Mouse (Mus musculus) brain, embryonic 14.5 days (tissue): ENCODE data around the gene Capn13. TPM values are rescaled to one million over a fixed set of nuclear protein-coding genes. Genes with fewer than 3 reads are reported as not detected.

ENCODE experiments used
- DNase-seq: peaks from one replicate; pipeline ENCODE4 v3.0.0-alpha.2; 2011; ENCODE audit warnings: low read depth
- CTCF ChIP-seq: fragments of 200-500 bp; IDR thresholded peaks from 2 replicates; pipeline ENCODE4 v1.5.1; 2012; ENCODE audit warnings: inconsistent platforms, mild to moderate bottlenecking, moderate library complexity, borderline replicate concordance; ENCODE audit not compliant: insufficient read depth, insufficient read length; ENCODE audit errors: extremely low read depth
- POLR2A ChIP-seq: fragments of 200-500 bp; IDR thresholded peaks from 2 replicates; pipeline ENCODE4 v1.6.1; 2012; ENCODE audit warnings: mild to moderate bottlenecking, inconsistent platforms, borderline replicate concordance; ENCODE audit not compliant: poor library complexity, insufficient read depth, insufficient read length, severe bottlenecking; ENCODE audit errors: extremely low read depth
- polyA plus RNA-seq: library from polyadenylated mRNA; depleted of rRNA; stranded (reverse); fragments of >200 nt; gene quantifications from 2 replicates; pipeline ENCODE4 v1.2.3, GENCODE M21; 2012

Capn13 gene
- polyA plus RNA-seq, 1 experiment = not detected

DNA sequence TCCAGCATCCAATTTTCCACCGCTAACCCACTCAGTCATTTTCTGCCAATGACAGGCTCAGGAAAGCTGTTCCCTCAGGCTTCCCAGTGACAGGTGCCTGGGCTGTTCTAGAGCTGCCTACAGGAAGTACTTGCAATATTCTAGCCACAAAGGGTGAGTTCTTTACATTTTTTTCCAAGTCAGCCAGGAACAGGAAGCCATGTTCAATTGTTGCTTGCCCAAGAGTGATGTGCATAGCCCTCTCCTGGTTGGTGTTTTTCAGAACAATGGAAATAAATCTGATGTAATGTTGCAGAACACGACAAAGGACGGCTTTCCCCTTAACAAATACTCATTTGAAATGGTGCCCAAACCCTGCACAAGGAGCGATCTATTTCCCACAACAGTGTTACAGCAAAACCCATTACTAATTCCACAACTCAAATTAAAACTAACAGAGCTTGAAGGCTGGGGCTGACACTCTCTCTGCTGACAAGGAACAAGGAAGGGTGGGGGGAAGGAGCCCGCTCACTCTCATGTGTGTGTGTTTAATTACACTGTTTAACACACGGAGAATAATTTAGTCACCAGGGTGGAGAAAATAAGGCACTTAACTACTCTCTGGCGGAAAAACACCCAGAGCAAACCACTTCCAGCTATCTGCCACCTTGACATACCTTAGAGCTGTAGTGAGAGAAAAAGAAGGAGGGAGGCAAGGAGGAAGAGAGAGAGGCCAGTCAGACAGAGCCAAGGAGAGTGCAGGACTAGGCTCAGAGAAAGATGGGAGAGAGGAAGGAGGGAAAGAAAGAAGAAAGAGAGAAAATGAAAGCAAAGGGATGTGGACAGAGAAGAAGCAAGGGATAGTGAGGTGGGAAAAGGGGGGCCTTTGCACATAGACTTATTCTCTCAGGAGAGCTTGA is 10.2 kb downstream of the Capn13 start:
- TF ChIP-seq CTCF (no peak), POLR2A (no peak)
- peak; percentile 82 for DNase-seq

DNA sequence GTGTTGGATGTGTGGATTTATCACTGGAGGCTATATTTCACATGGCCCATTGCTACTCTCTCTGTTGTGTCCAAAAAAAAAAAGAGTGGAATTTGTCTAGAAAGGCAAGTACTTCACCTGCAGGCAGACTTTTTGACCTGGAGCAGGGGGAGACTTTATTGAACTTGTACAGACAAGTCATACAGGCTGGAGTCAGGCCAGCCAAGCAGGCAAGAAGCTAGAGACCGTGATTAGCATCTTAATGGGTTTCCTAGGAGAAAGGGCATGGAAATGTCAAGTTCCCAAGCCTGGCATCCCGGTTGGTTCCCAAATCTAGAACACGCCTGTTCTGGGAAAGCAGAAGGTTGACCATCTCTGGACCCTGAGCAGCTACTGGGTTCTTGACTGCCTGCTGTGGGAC is 11.3 kb downstream of the Capn13 start:
- no peak for DNase-seq
- no peak for TF ChIP-seq POLR2A
- no peak for TF ChIP-seq CTCF

DNA sequence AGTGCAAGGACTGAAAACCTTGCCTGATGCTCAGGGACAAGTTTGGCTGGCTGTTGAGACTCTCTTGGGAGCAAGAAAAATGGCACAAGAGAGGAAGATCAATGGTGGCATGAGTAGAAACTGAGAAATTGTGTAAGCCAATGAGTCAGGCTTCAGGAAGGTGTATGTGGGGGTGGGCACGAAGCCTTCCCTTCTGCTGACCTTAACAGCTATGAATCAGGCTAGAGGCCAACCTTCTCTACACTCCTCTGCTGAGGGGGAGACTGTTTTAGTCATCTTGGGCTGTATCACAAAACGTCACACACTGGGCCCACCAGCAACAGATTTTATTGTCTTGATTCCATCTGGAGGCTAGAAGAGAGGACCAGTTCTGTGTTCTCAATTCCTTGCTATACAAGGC is 14.1 kb downstream of the Capn13 start:
- TF ChIP-seq CTCF (no peak), POLR2A (no peak)
- DNase-seq = no peak

DNA sequence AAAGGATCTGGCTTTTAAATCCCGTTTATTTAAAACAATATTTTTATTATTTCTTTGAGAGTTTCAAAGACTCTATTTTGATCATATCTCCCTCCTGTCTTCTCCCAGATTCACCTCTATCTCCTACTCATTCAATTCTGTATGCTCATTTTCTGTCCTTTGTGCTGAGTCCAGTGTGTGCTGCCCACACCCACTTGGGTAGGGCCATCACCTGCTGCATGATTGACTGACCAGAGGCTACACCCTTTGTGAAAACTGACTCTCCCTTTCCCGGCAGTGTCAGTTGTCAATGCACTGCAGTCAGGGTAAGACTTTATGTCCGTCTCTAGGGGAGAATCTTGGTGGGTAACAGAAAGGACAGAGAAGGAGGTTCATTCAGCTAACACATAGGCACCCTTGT is 14.7 kb downstream of the Capn13 start:
- TF ChIP-seq POLR2A = no peak
- no peak for TF ChIP-seq CTCF
- no peak for DNase-seq

DNA sequence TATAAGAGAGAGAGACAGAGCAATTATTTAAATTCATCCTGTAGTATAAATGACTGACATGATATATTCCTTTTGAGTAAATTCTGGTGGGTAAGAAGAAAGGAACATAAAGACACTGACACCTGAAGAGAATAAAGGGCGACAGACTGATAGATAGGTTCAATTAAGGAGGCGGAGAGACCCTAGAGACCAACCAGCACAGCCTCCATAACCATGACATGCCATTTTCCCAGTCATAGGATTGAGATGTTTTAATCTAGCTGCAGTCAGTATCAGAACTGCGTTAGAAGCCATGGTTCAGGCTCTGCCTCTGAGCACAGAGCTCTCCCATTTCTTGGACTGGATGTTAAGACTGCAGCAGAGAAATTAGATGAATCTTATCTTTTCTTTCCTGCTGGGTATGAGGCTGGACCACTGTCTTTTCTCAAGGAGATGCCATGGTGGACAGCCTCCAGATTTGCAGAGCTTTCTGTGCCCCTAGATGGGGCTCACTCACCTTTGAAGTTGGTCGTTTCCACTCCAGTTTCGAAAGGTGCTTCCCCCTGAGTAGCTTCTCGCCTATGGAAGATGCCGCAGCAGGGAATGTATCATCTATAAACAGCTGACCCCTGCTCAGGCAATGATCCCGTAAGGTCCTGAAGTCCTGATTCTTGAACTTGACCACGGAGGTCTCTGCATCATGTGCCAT is 18.2 kb downstream of the Capn13 start:
- TF ChIP-seq POLR2A (no peak), CTCF (no peak)
- peak; percentile 47 for DNase-seq

DNA sequence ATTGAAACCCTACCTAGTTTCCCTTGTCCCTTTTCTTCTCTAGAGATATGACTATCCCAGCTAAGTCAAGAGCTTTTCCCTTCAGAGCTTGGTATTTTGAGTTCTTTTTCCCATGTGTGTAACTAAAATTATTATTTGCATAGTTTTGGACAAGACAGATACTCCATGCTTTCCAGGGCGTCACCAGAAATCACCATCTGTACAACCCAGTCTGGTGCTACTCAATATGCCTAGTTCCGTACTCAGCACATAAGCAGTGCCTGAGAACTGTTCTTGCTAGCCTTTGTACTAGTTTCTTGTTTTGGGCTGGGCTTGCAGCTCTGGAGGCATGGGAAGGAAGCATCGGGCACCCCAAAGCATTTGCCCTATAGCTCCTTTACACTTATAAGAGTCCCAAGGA is 19.0 kb downstream of the Capn13 start:
- no peak for TF ChIP-seq POLR2A
- TF ChIP-seq CTCF = no peak
- DNase-seq = no peak

DNA sequence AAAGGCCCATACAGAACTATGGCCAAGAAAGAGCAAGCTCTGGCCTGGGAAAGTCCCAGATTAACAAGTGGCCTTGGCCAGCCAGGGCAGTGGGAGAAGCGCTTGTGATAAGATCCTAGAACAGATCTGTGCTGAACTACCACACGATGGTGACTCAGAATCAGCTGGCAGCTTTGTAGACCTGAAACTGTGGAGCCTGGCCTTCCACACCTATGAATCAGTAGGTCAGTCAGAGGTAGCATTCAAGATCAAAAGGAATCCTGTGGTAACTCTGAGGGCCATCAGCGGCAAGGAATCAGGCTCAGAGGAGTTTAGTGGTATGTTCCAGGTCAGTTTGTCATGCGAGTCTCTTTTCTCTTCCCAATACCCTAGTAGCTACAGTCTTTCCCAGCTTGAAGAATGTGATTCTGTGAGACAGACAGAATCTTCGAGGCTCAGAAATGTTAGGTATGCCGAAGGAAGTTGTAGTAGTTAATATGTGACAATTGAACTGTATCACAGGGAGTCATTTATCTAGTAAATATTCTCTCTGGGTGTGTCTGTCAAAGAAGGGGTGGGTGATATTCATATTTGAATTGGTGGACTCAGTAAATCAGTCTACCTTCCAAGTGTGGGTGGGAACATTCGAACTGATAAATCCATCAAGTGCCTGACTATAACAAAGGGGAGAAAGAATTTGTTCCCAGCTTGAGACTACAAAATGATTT is 22.7 kb downstream of the Capn13 start:
- DNase-seq = no peak
- TF ChIP-seq POLR2A (no peak), CTCF (no peak)

DNA sequence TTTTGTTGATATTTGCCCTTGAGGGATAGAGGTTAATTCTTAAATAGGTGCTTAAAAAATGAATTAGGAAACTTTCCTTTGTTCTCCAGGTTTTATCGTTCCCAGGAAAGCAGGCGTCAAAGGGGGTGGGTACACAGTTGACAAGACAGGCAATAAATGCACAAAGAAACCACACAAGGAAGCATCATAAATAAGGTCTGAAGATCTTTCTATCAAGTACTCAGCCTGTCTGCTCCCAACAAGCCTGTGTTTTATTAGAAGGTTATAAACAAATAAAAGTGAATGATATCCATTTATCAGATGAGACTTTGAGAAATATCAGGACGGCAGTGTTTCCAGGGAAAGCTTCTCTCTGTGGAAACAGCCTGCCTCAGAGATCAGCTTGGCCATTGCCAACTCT is 33.3 kb downstream of the Capn13 start:
- DNase-seq = no peak
- no peak for TF ChIP-seq CTCF
- TF ChIP-seq POLR2A = no peak

DNA sequence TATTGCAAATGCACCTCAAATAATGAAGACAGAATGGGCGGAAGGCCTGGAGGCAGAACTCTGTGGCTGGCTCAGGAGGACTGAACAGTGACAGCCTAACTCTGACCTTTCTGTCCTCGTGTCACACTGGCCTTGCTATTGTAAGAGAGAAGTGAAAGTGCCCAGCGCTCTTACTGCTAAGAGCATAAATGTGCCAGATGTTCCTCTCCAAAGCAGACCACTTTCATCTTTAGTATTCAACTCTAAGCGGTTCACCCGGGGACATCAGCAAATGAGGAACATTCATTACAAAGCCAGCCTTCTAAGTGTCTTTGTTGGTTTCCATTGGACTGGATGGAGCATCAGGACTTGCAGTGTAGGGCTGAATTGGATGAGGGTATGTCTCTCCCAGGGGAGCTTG is 39.6 kb downstream of the Capn13 start:
- TF ChIP-seq CTCF = no peak
- no peak for TF ChIP-seq POLR2A
- no peak for DNase-seq

DNA sequence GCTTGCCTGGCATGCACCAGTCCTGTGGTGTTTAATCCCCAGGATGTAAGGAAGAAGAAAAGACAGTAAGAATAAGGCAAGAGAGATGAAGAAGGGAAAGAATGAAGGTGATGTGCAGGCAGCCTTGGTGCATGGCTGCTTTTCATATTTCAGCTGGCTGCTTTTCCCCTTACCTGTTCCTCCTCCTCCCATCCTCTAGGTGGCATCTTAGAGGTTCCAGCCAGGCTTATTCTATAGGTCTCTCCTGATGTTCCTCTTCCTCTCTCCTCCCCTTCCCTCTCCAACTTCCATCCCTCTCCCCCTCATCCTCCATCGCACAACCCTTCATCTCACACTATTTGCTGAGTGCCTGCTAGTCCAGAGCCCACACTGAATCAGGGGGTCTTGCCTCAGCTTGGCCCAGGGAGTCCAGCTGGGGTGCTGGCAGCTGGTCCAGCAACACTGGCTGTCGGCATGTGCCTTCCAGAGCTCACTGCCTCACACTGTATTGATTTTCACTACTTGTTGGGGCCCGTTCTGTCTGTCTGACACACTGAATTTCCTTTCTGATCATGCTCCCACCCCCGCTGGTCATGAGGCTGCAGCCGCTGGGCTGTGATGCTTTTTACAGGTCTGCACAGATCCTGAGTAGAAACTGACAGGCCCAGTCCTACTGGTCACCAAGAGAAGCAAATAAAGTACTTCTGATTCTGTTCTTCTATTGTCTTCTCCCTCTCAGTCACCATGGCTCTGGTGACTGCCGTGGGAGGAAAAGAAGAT is 56.9 kb downstream of the Capn13 start:
- no peak for DNase-seq
- TF ChIP-seq POLR2A (no peak), CTCF (peak; percentile 27; the same call in 1 of the 2 replicates)
